Mouse (Mus musculus) cerebellum, adult 2 months (tissue): ENCODE results near the gene Hmga1.

Source experiments
- CTCF ChIP-seq: fragments of 200-500 bp; IDR thresholded peaks from 2 replicates; pipeline ENCODE4 v1.5.1; 2011; ENCODE audit warnings: low read depth, mild to moderate bottlenecking, control low read depth, low read length, moderate library complexity, borderline replicate concordance; ENCODE audit not compliant: insufficient read depth
- POLR2A ChIP-seq: fragments of 200-500 bp; IDR thresholded peaks from 2 replicates; pipeline ENCODE4 v1.6.1; 2011; ENCODE audit warnings: low read length, control low read depth, borderline replicate concordance; ENCODE audit not compliant: insufficient read depth

- TF ChIP-seq CTCF (no peak), POLR2A (no peak)
Observed at GRCm38 (mm10) chr17:27610679-27611518, 54.6 kb downstream of the Hmga1 start.
